Mouse (Mus musculus) mammary gland, adult 2 months (tissue): ENCODE measurements around the gene Rbpjl. TPM values are rescaled to one million over a fixed set of nuclear protein-coding genes. Genes with fewer than 3 reads are reported as not detected.

Source experiments
- polyA plus RNA-seq: library from polyadenylated mRNA; depleted of rRNA; stranded (reverse); fragments of >200 nt; gene quantifications from 2 replicates; pipeline ENCODE4 v1.2.3, GENCODE M21; 2012; ENCODE audit warnings: low replicate concordance; rRNA removed

Rbpjl gene
- polyA plus RNA-seq, result 0.03 and 0.05 TPM in 2 replicates

DNA sequence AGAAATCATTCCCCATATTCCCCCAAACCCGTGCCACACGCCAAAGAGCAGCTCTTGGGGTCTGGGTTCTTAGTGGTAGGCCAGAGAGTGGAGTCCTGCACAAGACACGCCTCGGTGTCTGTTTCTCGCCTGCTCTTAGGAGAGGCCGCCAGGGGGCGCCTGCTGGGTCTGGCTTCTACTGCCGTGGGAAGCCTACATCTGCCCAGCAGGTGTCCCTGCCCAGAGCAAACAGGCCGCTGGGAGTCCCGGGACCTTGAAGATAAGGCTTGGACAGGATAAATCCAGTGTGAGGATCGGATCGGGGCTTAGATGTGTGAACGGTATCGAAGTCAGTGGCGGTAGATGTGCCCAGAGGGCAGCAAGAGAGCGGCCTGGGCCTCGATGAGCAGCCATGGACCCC is at the start of gene Rbpjl:
Gene Rbpjl, plus strand, starts transcription at position 236 of the 400 bp plus-strand sequence.

DNA sequence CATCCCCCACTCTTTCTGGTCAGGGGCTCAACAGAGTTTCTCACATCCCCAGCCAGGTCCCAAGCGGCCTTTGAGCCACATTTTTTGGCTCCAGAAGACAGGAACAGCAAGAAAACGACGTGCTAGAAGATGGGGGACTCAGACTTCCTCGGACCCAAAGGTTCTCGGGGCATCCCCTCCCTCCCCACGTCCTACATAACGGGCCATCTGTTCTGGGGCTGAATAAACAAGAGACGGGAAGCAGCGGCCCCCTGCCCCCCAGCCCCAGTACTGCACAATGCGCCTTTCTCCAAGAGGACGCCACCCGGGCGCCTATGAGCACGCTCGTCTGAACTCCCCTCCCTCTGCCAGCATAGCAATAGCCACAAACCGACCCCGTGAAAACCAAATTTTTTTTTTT is 13.9 kb upstream of the Rbpjl start, which contains the start of gene Slpi:
Gene Slpi, minus strand, starts transcription at position 76 of the 400 bp plus-strand sequence.

DNA sequence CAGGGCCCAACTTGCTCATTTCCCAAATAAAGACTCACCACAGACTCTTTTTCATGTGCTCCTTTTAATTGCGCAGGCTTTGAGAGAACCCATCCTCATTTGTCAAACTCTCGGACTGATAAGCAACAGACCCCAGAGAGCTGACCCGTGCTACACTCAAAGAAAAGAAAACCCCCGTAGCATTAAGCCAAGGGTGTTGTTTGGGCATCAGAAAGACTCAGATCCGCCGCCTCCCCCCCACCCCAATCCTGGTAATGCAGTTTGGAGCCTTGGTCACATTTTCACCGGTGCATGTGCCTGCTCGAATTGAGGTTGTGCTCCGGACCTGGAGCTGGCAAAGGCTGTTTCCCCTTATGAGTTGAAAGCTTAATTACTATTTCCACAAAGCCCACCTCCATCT is 2.1 kb downstream of the Rbpjl start, which contains the start of gene Matn4:
Gene Matn4, minus strand, starts transcription at position 101 of the 400 bp plus-strand sequence.

DNA sequence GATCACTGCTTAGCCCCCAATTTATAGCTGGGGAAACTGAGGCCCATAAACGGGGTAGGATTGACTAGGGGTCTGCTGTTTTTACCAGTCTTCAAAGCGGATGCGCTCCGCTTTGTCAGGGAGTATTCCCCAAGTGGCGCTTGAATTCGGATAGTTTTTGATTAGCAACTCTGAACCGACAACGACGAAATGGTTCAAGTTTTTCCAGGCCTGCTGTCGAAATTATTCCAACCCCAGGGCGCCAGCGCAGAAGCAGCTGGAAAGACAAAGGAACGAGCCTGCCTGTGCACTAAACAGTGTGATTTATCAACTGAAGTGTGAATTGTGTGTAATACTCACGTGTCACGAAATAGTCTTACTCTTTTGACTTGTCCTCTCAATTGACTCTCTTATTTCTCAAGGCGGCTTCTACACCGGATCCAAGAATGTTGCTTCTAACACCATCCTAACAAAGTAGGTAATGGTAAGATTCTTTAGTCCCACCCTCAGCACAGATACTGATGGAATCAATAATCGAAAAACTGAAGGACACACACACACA is 40.6 kb downstream of the Rbpjl start, which contains the start of gene Sdc4:
Gene Sdc4, minus strand, starts transcription at position 428 of the 541 bp plus-strand sequence.

DNA sequence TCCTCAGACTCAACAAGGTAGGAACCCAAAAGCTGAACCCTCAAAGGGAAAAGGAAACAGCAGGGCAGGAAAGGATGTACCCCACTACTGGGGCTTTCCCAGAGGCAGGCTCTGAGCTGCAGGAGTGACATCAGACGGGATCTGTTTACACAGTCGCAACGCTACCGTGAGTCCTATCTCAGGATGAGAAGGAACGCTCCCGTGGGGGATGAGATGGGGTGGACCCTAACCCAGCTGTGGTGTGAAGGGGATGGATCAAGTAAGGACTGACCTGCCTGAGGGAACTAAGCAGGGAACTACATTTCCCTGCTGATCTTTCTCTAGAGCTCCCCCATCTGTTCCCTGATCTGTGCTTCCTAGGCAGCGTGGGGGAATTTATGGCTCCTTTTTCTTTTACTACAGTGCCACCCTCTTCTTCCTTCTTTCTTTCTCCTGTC is 53.9 kb downstream of the Rbpjl start, which contains the start of gene Sys1:
Gene Sys1, plus strand, starts transcription at position 101 of the 437 bp plus-strand sequence.

DNA sequence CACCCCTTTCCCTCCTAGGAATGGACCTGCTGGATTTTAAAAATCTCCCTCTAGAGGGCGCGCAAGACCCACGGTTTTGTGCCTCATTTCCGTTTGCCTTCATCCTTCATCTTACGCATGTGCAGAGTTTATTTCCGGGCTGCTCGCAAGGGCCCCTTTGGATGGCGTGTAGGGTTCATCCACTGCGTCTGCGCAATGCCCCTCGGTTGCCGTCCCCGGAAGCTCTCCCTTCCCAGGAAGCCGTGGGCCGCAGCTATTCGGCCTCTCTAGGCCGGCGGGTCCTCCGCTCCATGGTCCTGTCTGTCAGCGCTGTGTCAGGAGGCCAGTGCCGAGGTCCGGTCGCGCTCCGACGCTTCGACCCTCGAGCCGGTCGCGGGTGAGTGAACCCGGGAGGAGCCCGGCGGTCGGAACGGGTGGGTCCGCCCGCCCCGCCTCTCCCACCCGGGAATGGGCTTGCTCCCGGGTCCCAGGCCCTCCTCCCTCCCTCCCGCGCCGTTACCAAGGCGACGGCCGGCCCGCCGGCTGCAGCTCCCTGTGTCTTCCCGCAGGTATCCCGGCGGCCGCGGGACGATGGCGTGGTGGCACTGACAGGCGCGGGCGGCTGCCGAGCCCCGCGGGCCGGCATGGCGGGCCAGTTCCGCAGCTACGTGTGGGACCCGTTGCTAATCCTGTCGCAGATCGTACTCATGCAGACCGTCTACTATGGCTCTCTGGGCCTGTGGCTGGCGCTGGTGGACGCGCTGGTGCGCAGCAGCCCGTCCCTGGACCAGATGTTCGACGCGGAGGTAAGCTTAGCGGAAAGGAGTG is 58.0 kb downstream of the Rbpjl start, which contains the start of gene Gm20458:
Gene Gm20458, plus strand, starts transcription at position 223 of the 807 bp plus-strand sequence.

Other genes starting within 250 kb of the Rbpjl start
- gene Kcns1, start 232.0 kb upstream of the Rbpjl start, polyA plus RNA-seq, result 0.20 and 0.43 TPM in 2 replicates
- gene Wfdc5, start 220.4 kb upstream of the Rbpjl start, polyA plus RNA-seq, result 1.0 TPM in 1 of 2 replicates, not detected in the other
- gene Wfdc12, start 212.5 kb upstream of the Rbpjl start, polyA plus RNA-seq, result 0.50 TPM in 1 of 2 replicates, not detected in the other
- gene Wfdc15a, start 203.0 kb upstream of the Rbpjl start, polyA plus RNA-seq, result not detected in 2 replicates
- gene Wfdc15b, start 181.5 kb upstream of the Rbpjl start, polyA plus RNA-seq, result not detected in 2 replicates
- not detected in 2 replicates for gene Svs2, start 164.7 kb upstream of the Rbpjl start, polyA plus RNA-seq
- gene Svs3b, start 146.5 kb upstream of the Rbpjl start, polyA plus RNA-seq, result not detected in 2 replicates
- not detected in 2 replicates for gene Svs4, start 124.7 kb upstream of the Rbpjl start, polyA plus RNA-seq
- not detected in 2 replicates for gene Svs3a, start 113.9 kb upstream of the Rbpjl start, polyA plus RNA-seq
- not detected in 2 replicates for gene Svs6, start 86.4 kb upstream of the Rbpjl start, polyA plus RNA-seq
- not detected in 2 replicates for gene Svs5, start 70.4 kb upstream of the Rbpjl start, polyA plus RNA-seq
- 19.6 and 28.7 TPM in 2 replicates for gene Slpi, start 14.0 kb upstream of the Rbpjl start, polyA plus RNA-seq
- 2.9 and 6.3 TPM in 2 replicates for gene Matn4, start 2.0 kb downstream of the Rbpjl start, polyA plus RNA-seq
- gene Sdc4, start 40.7 kb downstream of the Rbpjl start, polyA plus RNA-seq, result 46.1 and 52.4 TPM in 2 replicates
- gene Sys1, start 53.8 kb downstream of the Rbpjl start, polyA plus RNA-seq, result 117 and 254 TPM in 2 replicates
- 37.3 and 40.5 TPM in 2 replicates for gene Gm20458, start 57.8 kb downstream of the Rbpjl start, polyA plus RNA-seq
- not detected in 2 replicates for gene Trp53tg5, start 70.6 kb downstream of the Rbpjl start, polyA plus RNA-seq
- gene Dbndd2, start 83.0 kb downstream of the Rbpjl start, polyA plus RNA-seq, result 16.8 and 38.2 TPM in 2 replicates
- 120 and 165 TPM in 2 replicates for gene Pigt, start 94.4 kb downstream of the Rbpjl start, polyA plus RNA-seq
- gene Wfdc2, start 159.3 kb downstream of the Rbpjl start, polyA plus RNA-seq, result 202 and 262 TPM in 2 replicates
- not detected in 2 replicates for gene Spint3, start 170.3 kb downstream of the Rbpjl start, polyA plus RNA-seq
- gene Wfdc6a, start 182.3 kb downstream of the Rbpjl start, polyA plus RNA-seq, result not detected in 2 replicates
- not detected in 2 replicates for gene Eppin, start 190.5 kb downstream of the Rbpjl start, polyA plus RNA-seq
- gene Wfdc6b, start 210.4 kb downstream of the Rbpjl start, polyA plus RNA-seq, result not detected in 2 replicates
- gene Wfdc8, start 210.5 kb downstream of the Rbpjl start, polyA plus RNA-seq, result not detected in 2 replicates
- not detected in 2 replicates for gene Wfdc16, start 235.7 kb downstream of the Rbpjl start, polyA plus RNA-seq